Mouse (Mus musculus) lung, postnatal 14 days (tissue): ENCODE data around the gene Mtf1.
A peak's percentile ranks its signal among the peaks of the same experiment; 100 is the strongest.

Source experiments
- DNase-seq: peaks from one replicate; pipeline ENCODE4 v3.0.0; 2021

Mtf1 gene

GRCm38 (mm10) chr4:124802309-124803260, 681 bp downstream of the Mtf1 start:
- peak; percentile 98 for DNase-seq

GRCm38 (mm10) chr4:124803406-124803805, 1.5 kb downstream of the Mtf1 start:
- no peak for DNase-seq

- no peak for DNase-seq
Observed at GRCm38 (mm10) chr4:124808511-124808910, 6.6 kb downstream of the Mtf1 start.

GRCm38 (mm10) chr4:124809136-124809883, 7.4 kb downstream of the Mtf1 start:
- DNase-seq: no peak

GRCm38 (mm10) chr4:124810056-124810455, 8.2 kb downstream of the Mtf1 start:
- DNase-seq: no peak

GRCm38 (mm10) chr4:124811347-124811975, 9.6 kb downstream of the Mtf1 start:
- DNase-seq: no peak

- DNase-seq: no peak
Observed at GRCm38 (mm10) chr4:124815901-124816300, 14.0 kb downstream of the Mtf1 start.

GRCm38 (mm10) chr4:124817803-124818202, 15.9 kb downstream of the Mtf1 start:
- DNase-seq: peak; percentile 39

- DNase-seq: no peak
Observed at GRCm38 (mm10) chr4:124818832-124819231, 16.9 kb downstream of the Mtf1 start.

GRCm38 (mm10) chr4:124824967-124825366, 23.1 kb downstream of the Mtf1 start:
- no peak for DNase-seq

GRCm38 (mm10) chr4:124825371-124825965, 23.6 kb downstream of the Mtf1 start:
- no peak for DNase-seq

- DNase-seq: no peak
Observed at GRCm38 (mm10) chr4:124829671-124830070, 27.8 kb downstream of the Mtf1 start.

GRCm38 (mm10) chr4:124832796-124833195, 30.9 kb downstream of the Mtf1 start:
- no peak for DNase-seq

GRCm38 (mm10) chr4:124838035-124838700, 36.3 kb downstream of the Mtf1 start:
- no peak for DNase-seq

- DNase-seq: no peak
Observed at GRCm38 (mm10) chr4:124840998-124841397, 39.1 kb downstream of the Mtf1 start.

GRCm38 (mm10) chr4:124843493-124843892, 41.6 kb downstream of the Mtf1 start:
- peak; percentile 41 for DNase-seq

GRCm38 (mm10) chr4:124847573-124847972, 45.7 kb downstream of the Mtf1 start:
- DNase-seq: peak; percentile 83

GRCm38 (mm10) chr4:124849631-124850260, 47.8 kb downstream of the Mtf1 start:
- peak; percentile 42 for DNase-seq

GRCm38 (mm10) chr4:124850261-124850913, 48.5 kb downstream of the Mtf1 start, which contains the start of gene Yrdc:
Gene Yrdc (plus strand): TSS chr4:124850679.
- DNase-seq: peak; percentile 96

GRCm38 (mm10) chr4:124850933-124851658, 49.2 kb downstream of the Mtf1 start, which contains the start of gene 1110065P20Rik:
Gene 1110065P20Rik (minus strand): TSS chr4:124851196.
- peak; percentile 76 for DNase-seq
